Mouse (Mus musculus) small intestine, adult 2 months (tissue): ENCODE data around the gene Mecom. TPM values are rescaled to one million over a fixed set of nuclear protein-coding genes. Genes with fewer than 3 reads are reported as not detected.

Experiments used
- H3K27ac ChIP-seq: fragments of 200-500 bp; 2 replicates; pipeline ENCODE4 v1.5.1; 2012; ENCODE audit warnings: low read depth, low read length, control low read depth, inconsistent platforms; ENCODE audit not compliant: insufficient read depth
- H3K27me3 ChIP-seq: fragments of 200-500 bp; 2 replicates; pipeline ENCODE4 v1.6.1; 2012; ENCODE audit warnings: mild to moderate bottlenecking, moderate library complexity, low read length, inconsistent platforms; ENCODE audit not compliant: control insufficient read depth, insufficient read depth
- H3K36me3 ChIP-seq: fragments of 200-500 bp; 2 replicates; pipeline ENCODE4 v1.6.1; 2012; ENCODE audit warnings: mild to moderate bottlenecking, low read length, control low read depth, inconsistent platforms; ENCODE audit not compliant: control insufficient read depth, insufficient read depth
- H3K4me1 ChIP-seq: fragments of 200-500 bp; 2 replicates; pipeline ENCODE4 v1.6.1; 2012; ENCODE audit warnings: low read length, inconsistent platforms, mixed read lengths; ENCODE audit not compliant: control insufficient read depth, insufficient read depth, insufficient read length
- H3K4me3 ChIP-seq: fragments of 200-500 bp; 2 replicates; pipeline ENCODE4 v1.5.1; 2012; ENCODE audit warnings: low read depth, mild to moderate bottlenecking, control low read depth, inconsistent platforms, low read length, moderate library complexity
- CTCF ChIP-seq: fragments of 200-500 bp; IDR thresholded peaks from 2 replicates; pipeline ENCODE4 v1.5.1; 2012; ENCODE audit warnings: low read depth, mild to moderate bottlenecking, control low read depth, inconsistent platforms, low read length, moderate library complexity, mixed read lengths; ENCODE audit not compliant: insufficient replicate concordance, insufficient read length; ENCODE audit errors: extremely low read depth
- POLR2A ChIP-seq: fragments of 200-500 bp; IDR thresholded peaks from 2 replicates; pipeline ENCODE4 v1.6.1; 2012; ENCODE audit warnings: low read depth, mild to moderate bottlenecking, control low read depth, inconsistent platforms, low read length, moderate library complexity
- WGBS: fragments of 180-500 bp; shearing (Covaris S2); methylation state at CpG from one replicate; pipeline ENCODE4 v1.1.7; 2018; 5-methylcytosine and 5-hydroxymethylcytosine counted together
- polyA plus RNA-seq: library from polyadenylated mRNA; depleted of rRNA; stranded (reverse); fragments of >200 nt; gene quantifications from 2 replicates; pipeline ENCODE4 v1.2.3, GENCODE M21; 2012

Gene Mecom
- polyA plus RNA-seq, 1 experiment = 2.8 TPM

GRCm38 (mm10) chr3:30504561-30504960 lies 43.2 kb downstream of the Mecom start:
- no peak overlapping the region for H3K4me3 ChIP-seq
- TF ChIP-seq POLR2A (no peak), CTCF (no peak)
- H3K36me3 ChIP-seq = no peaks in the 10 kb centered on the region
- H3K27ac ChIP-seq = no peak overlapping the region
- peaks cover 51% of the 10 kb centered on the region for H3K27me3 ChIP-seq
- 48% methylated on average over 7 of the region's 7 CpGs for WGBS
- H3K4me1 ChIP-seq = peaks cover 12% of the 10 kb centered on the region

GRCm38 (mm10) chr3:30503821-30504220 lies 44.0 kb downstream of the Mecom start:
- H3K27ac ChIP-seq = no peak overlapping the region
- peaks cover 44% of the 10 kb centered on the region for H3K27me3 ChIP-seq
- H3K4me3 ChIP-seq = no peak overlapping the region
- H3K36me3 ChIP-seq = no peaks in the 10 kb centered on the region
- TF ChIP-seq CTCF = no peak
- TF ChIP-seq POLR2A = no peak
- peaks cover 7% of the 10 kb centered on the region for H3K4me1 ChIP-seq

GRCm38 (mm10) chr3:30498202-30498828 lies 49.5 kb downstream of the Mecom start:
- no peaks in the 10 kb centered on the region for H3K36me3 ChIP-seq
- 23% methylated on average over 9 of the region's 9 CpGs for WGBS
- no peaks in the 10 kb centered on the region for H3K4me1 ChIP-seq
- no peak overlapping the region for H3K4me3 ChIP-seq
- TF ChIP-seq CTCF = no peak
- no peak for TF ChIP-seq POLR2A
- no peak overlapping the region for H3K27ac ChIP-seq
- no peaks in the 10 kb centered on the region; the same call in 1 of the 2 replicates for H3K27me3 ChIP-seq

GRCm38 (mm10) chr3:30494371-30494770 lies 53.4 kb downstream of the Mecom start:
- Histone ChIP-seq H3K36me3 (no peaks in the 10 kb centered on the region), H3K4me3 (no peak overlapping the region), H3K27me3 (no peaks in the 10 kb centered on the region), H3K4me1 (no peaks in the 10 kb centered on the region), H3K27ac (no peak overlapping the region)
- WGBS = 75% methylated on average over 2 of the region's 2 CpGs
- no peak for TF ChIP-seq POLR2A
- no peak for TF ChIP-seq CTCF

GRCm38 (mm10) chr3:30488808-30489207 lies 59.0 kb downstream of the Mecom start:
- Histone ChIP-seq H3K27ac (no peak overlapping the region), H3K4me1 (peaks cover under 1% of the 10 kb centered on the region; the same call in 1 of the 2 replicates), H3K36me3 (no peaks in the 10 kb centered on the region), H3K4me3 (no peak overlapping the region), H3K27me3 (no peaks in the 10 kb centered on the region)
- TF ChIP-seq POLR2A (no peak), CTCF (no peak)
- 35% methylated on average over 4 of the region's 4 CpGs for WGBS

GRCm38 (mm10) chr3:30486422-30486821 lies 61.4 kb downstream of the Mecom start:
- Histone ChIP-seq H3K27ac (no peak overlapping the region; the same call in 1 of the 2 replicates), H3K4me3 (no peak overlapping the region), H3K4me1 (peaks cover 4% of the 10 kb centered on the region; the same call in 1 of the 2 replicates), H3K36me3 (no peaks in the 10 kb centered on the region), H3K27me3 (no peaks in the 10 kb centered on the region)
- TF ChIP-seq POLR2A (no peak), CTCF (no peak)
- WGBS = 25% methylated on average over 4 of the region's 4 CpGs

GRCm38 (mm10) chr3:30483006-30483684 lies 64.7 kb downstream of the Mecom start:
- H3K36me3 ChIP-seq = no peaks in the 10 kb centered on the region

More at GRCm38 (mm10) chr3:30483006-30483684, 64.7 kb downstream of the Mecom start:
- Histone ChIP-seq H3K27ac (no peak overlapping the region), H3K4me1 (peaks cover 7% of the 10 kb centered on the region; the same call in 1 of the 2 replicates), H3K4me3 (no peak overlapping the region), H3K27me3 (no peaks in the 10 kb centered on the region)
- no peak for TF ChIP-seq POLR2A
- TF ChIP-seq CTCF = no peak
- WGBS = 27% methylated on average over 5 of the region's 5 CpGs
